Mouse (Mus musculus) kidney, adult 2 months (tissue): Measurements from ENCODE around the gene Fkbp6.

Experiments
- CTCF ChIP-seq: fragments of 200-500 bp; conservative IDR thresholded peaks from 2 replicates; pipeline ENCODE4 v1.5.1; 2011; ENCODE audit warnings: low read depth, mild to moderate bottlenecking, control low read depth, low read length, moderate library complexity, mixed read lengths; ENCODE audit not compliant: insufficient read depth, insufficient read length
- POLR2A ChIP-seq: fragments of 200-500 bp; IDR thresholded peaks from one replicate; pipeline ENCODE4 v1.6.1; 2011; ENCODE audit warnings: low read depth, low read length, control low read depth

- TF ChIP-seq CTCF (no peak), POLR2A (no peak)
Observed at GRCm38 (mm10) chr5:135316177-135316576, 33.7 kb downstream of the Fkbp6 start.
